Mouse (Mus musculus) G1E (cell line): ENCODE results near the gene Pigu.

Experiments
- CTCF ChIP-seq: IDR thresholded peaks from 2 replicates; pipeline ENCODE4 v1.5.1; 2012; ENCODE audit warnings: low read depth, low read length, inconsistent platforms, mixed read lengths
- GATA1 ChIP-seq: IDR thresholded peaks from 2 replicates; pipeline ENCODE4 v1.6.1; 2012; ENCODE audit warnings: borderline replicate concordance, low read length, inconsistent platforms, mixed read lengths
- POLR2AphosphoS5 ChIP-seq: IDR thresholded peaks from 2 replicates; pipeline ENCODE4 v1.6.1; 2012; ENCODE audit warnings: low read depth, low read length, inconsistent platforms; ENCODE audit not compliant: insufficient replicate concordance

GRCm38 (mm10) chr2:155388573-155388972, 31.3 kb upstream of the Pigu start:
- TF ChIP-seq CTCF: no peak
- TF ChIP-seq GATA1: no peak
- no peak for TF ChIP-seq POLR2AphosphoS5
